Mouse (Mus musculus): Measurements from ENCODE around the gene Zdhhc6.

- TF ChIP-seq POLR2A (IDR thresholded peaks at IDR 0.05; ENCODE audit: insufficient read depth, low read depth, low read length), result no peak
- TF ChIP-seq CTCF (IDR thresholded peaks at IDR 0.05; ENCODE audit: insufficient read depth, low read depth, low read length), result no peak
Observed at GRCm38 (mm10) chr19:55260389-55261184, 55.2 kb downstream of the Zdhhc6 start.

All from olfactory bulb, adult 2 months (tissue).